Mouse (Mus musculus): ENCODE data around the gene Dnaic2.

Dnaic2 gene

GRCm38 (mm10) chr11:114702311-114702995 is 24.8 kb upstream of the Dnaic2 start:
- no peak for DNase-seq (ENCODE audit: inconsistent ontology term)

GRCm38 (mm10) chr11:114702996-114703361 is 24.2 kb upstream of the Dnaic2 start:
- no peak for DNase-seq (ENCODE audit: inconsistent ontology term)

- DNase-seq (ENCODE audit: inconsistent ontology term): peak; percentile 83
These were observed 22.9 kb upstream of the Dnaic2 start for GRCm38 (mm10) chr11:114704071-114704913.

- DNase-seq (ENCODE audit: inconsistent ontology term): no peak
These were observed 20.9 kb upstream of the Dnaic2 start for GRCm38 (mm10) chr11:114706358-114706757.

- no peak for DNase-seq (ENCODE audit: inconsistent ontology term)
These were observed 15.8 kb upstream of the Dnaic2 start for GRCm38 (mm10) chr11:114711393-114711792.

GRCm38 (mm10) chr11:114711861-114712260 is 15.3 kb upstream of the Dnaic2 start:
- DNase-seq (ENCODE audit: inconsistent ontology term): no peak

- DNase-seq (ENCODE audit: inconsistent ontology term): no peak
These were observed 12.7 kb upstream of the Dnaic2 start for GRCm38 (mm10) chr11:114714526-114714925.

GRCm38 (mm10) chr11:114715531-114715930 is 11.7 kb upstream of the Dnaic2 start:
- DNase-seq (ENCODE audit: inconsistent ontology term): no peak

GRCm38 (mm10) chr11:114720535-114720934 is 6.7 kb upstream of the Dnaic2 start:
- DNase-seq (ENCODE audit: inconsistent ontology term): no peak

- no peak for DNase-seq (ENCODE audit: inconsistent ontology term)
These were observed 4.8 kb upstream of the Dnaic2 start for GRCm38 (mm10) chr11:114722438-114722837.

- peak; percentile 30 for DNase-seq (ENCODE audit: inconsistent ontology term)
These were observed 4.2 kb upstream of the Dnaic2 start for GRCm38 (mm10) chr11:114723030-114723429.

- peak; percentile 94 for DNase-seq (ENCODE audit: inconsistent ontology term)
These were observed 2.2 kb upstream of the Dnaic2 start for GRCm38 (mm10) chr11:114724787-114725590.

- no peak for DNase-seq (ENCODE audit: inconsistent ontology term)
These were observed 598 bp downstream of the Dnaic2 start for GRCm38 (mm10) chr11:114727826-114728186.

GRCm38 (mm10) chr11:114728333-114728732 is 1.1 kb downstream of the Dnaic2 start:
- DNase-seq (ENCODE audit: inconsistent ontology term): peak; percentile 49

GRCm38 (mm10) chr11:114729832-114730363 is 2.7 kb downstream of the Dnaic2 start:
- DNase-seq (ENCODE audit: inconsistent ontology term): no peak

- DNase-seq (ENCODE audit: inconsistent ontology term): no peak
These were observed 4.5 kb downstream of the Dnaic2 start for GRCm38 (mm10) chr11:114731711-114732110.

- no peak for DNase-seq (ENCODE audit: inconsistent ontology term)
These were observed 5.7 kb downstream of the Dnaic2 start for GRCm38 (mm10) chr11:114732890-114733289.

- no peak for DNase-seq (ENCODE audit: inconsistent ontology term)
These were observed 8.9 kb downstream of the Dnaic2 start for GRCm38 (mm10) chr11:114736111-114736510.

- DNase-seq (ENCODE audit: inconsistent ontology term): peak; percentile 45
These were observed 9.9 kb downstream of the Dnaic2 start for GRCm38 (mm10) chr11:114736913-114737624.

- no peak for DNase-seq (ENCODE audit: inconsistent ontology term)
These were observed 13.4 kb downstream of the Dnaic2 start for GRCm38 (mm10) chr11:114740598-114740997.

- no peak for DNase-seq (ENCODE audit: inconsistent ontology term)
These were observed 14.2 kb downstream of the Dnaic2 start for GRCm38 (mm10) chr11:114741451-114741850.
